In the genomic region with DNA sequence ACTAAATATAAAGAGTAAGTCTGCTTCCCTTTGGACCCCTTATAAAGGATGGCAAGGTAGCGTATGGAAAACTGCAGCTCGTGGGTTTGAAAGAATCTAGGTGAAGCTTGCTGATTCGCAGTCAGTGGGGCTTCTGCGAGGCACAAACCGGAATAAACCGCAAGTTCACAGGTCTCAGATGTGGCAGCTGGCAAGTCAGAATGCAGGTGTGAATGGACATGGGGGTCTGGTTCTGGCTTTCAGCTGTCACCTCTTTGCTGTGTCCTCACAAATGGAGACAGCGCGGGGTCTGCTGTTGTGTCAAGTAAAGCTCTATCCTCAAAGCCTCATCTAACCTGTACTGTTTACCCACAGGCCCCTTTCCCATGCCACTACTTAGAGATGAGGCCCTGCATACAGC, we compare ENCODE assay signal across 21 mouse cellular contexts.
A peak's percentile ranks its signal among the peaks of the same experiment; 100 is the strongest.
DNase-seq lines count a peak whose midpoint lies in the region; ATAC-seq and TF ChIP-seq lines count a peak whose summit lies in the region.
"Had no signal": no experiment of that assay in that cellular context is flagged by ENCODE, and none has a peak within 500 bp of the region (broad histone marks: within the 10 kb centered on the region; RNA-seq: fewer than 3 reads in every experiment).

No protein-coding gene starts in this region.

- no peak for TF ChIP-seq CTCF in midbrain, postnatal 0 days (IDR thresholded peaks at IDR 0.05)

- H3K4me2 ChIP-seq in hindbrain, embryonic 14.5 days (replicated peaks), result no peak overlapping the region
- H3K4me2 ChIP-seq in midbrain, embryonic 11.5 days, result no peak overlapping the region
- H3K4me2 ChIP-seq in midbrain, postnatal 0 days (ENCODE audit: low read depth, low read length, poor library complexity, severe bottlenecking), result no peak overlapping the region
- H3K4me2 ChIP-seq: forebrain, embryonic 13.5 days; heart, embryonic 15.5 days; hindbrain, embryonic 15.5 days had no signal

- ATAC-seq in hindbrain, embryonic 14.5 days (ENCODE audit: low FRiP score), result no peak
- no peak for ATAC-seq in midbrain, embryonic 11.5 days (ENCODE audit: low FRiP score)
- ATAC-seq in midbrain, postnatal 0 days (ENCODE audit: low FRiP score), result no peak
- ATAC-seq: activated CD4-positive, CD25-positive, alpha-beta regulatory T cell, adult 4 months; forebrain, embryonic 13.5 days; forebrain, postnatal 0 days; inflammation-experienced regulatory T-cells, adult 6 months; Patski had no signal

- no peaks in the 10 kb centered on the region for H3K9me3 ChIP-seq in hindbrain, embryonic 10.5 days
- no peaks in the 10 kb centered on the region for H3K9me3 ChIP-seq in hindbrain, embryonic 14.5 days (ENCODE audit: control insufficient read depth, low read length)
- H3K9me3 ChIP-seq in midbrain, embryonic 11.5 days (ENCODE audit: control insufficient read depth, low read length), result no peaks in the 10 kb centered on the region
- no peaks in the 10 kb centered on the region for H3K9me3 ChIP-seq in midbrain, postnatal 0 days (ENCODE audit: low read length)
- H3K9me3 ChIP-seq: embryonic facial prominence, embryonic 10.5 days; forebrain, embryonic 13.5 days; heart, embryonic 15.5 days; hindbrain, embryonic 15.5 days had no signal

- WGBS in hindbrain, embryonic 10.5 days, result 92% methylated on average over 8 of the region's 8 CpGs
- 95% methylated on average over 8 of the region's 8 CpGs for WGBS in hindbrain, embryonic 14.5 days
- WGBS in midbrain, embryonic 11.5 days, result 97% methylated on average over 8 of the region's 8 CpGs
- WGBS in midbrain, postnatal 0 days, result 90% methylated on average over 8 of the region's 8 CpGs

- no peak for DNase-seq in hindbrain, embryonic 10.5 days (ENCODE audit: low spot score)
- no peak for DNase-seq in hindbrain, embryonic 14.5 days (ENCODE audit: low spot score)
- peak; percentile 69 for DNase-seq in midbrain, embryonic 11.5 days (ENCODE audit: low spot score, missing footprints)
- no peak for DNase-seq in midbrain, postnatal 0 days (ENCODE audit: low spot score)
- peak; percentile 48 to 60 for DNase-seq in thymus, postnatal 10 days (ENCODE audit: low spot score in 2 of 2)
- peak; percentile 58 for DNase-seq in thymus, postnatal 4 days
- DNase-seq in gastrocnemius, postnatal 14 days, result no peak
- DNase-seq: adrenal gland, adult 2 months; adrenal gland, postnatal 25 days; cerebellum, adult 18-20 months; cerebellum, postnatal 10 days; forebrain, postnatal 0 days; gastrocnemius, postnatal 25 days had no signal

- H3K36me3 ChIP-seq in hindbrain, embryonic 10.5 days, result no peaks in the 10 kb centered on the region
- no peaks in the 10 kb centered on the region for H3K36me3 ChIP-seq in hindbrain, embryonic 14.5 days (replicated peaks; ENCODE audit: control insufficient read depth, insufficient read depth)
- H3K36me3 ChIP-seq in midbrain, embryonic 11.5 days (ENCODE audit: control insufficient read depth, insufficient read depth, low read length), result no peaks in the 10 kb centered on the region
- H3K36me3 ChIP-seq in midbrain, postnatal 0 days (ENCODE audit: insufficient read depth, low read length), result no peaks in the 10 kb centered on the region
- H3K36me3 ChIP-seq: embryonic facial prominence, embryonic 10.5 days; heart, embryonic 15.5 days; hindbrain, embryonic 15.5 days had no signal

- no peak overlapping the region for H3K9ac ChIP-seq in hindbrain, embryonic 14.5 days
- H3K9ac ChIP-seq in midbrain, embryonic 11.5 days (ENCODE audit: low read length), result no peak overlapping the region
- H3K9ac ChIP-seq in midbrain, postnatal 0 days (replicated peaks; ENCODE audit: low read length, poor library complexity, severe bottlenecking), result no peak overlapping the region
- H3K9ac ChIP-seq: forebrain, embryonic 13.5 days; forebrain, postnatal 0 days; heart, embryonic 15.5 days; hindbrain, embryonic 15.5 days had no signal

- no peak overlapping the region for H3K4me3 ChIP-seq in hindbrain, embryonic 10.5 days
- H3K4me3 ChIP-seq in hindbrain, embryonic 14.5 days (replicated peaks; ENCODE audit: low read length), result no peak overlapping the region
- no peak overlapping the region for H3K4me3 ChIP-seq in midbrain, embryonic 11.5 days (ENCODE audit: low read depth, low read length)
- no peak overlapping the region for H3K4me3 ChIP-seq in midbrain, postnatal 0 days (ENCODE audit: low read depth, low read length)
- H3K4me3 ChIP-seq: embryonic facial prominence, embryonic 10.5 days; forebrain, embryonic 13.5 days; heart, embryonic 15.5 days; hindbrain, embryonic 15.5 days had no signal

- peak overlapping the region; percentile 30; the same call in 1 of the 2 replicates for H3K27ac ChIP-seq in hindbrain, embryonic 10.5 days
- H3K27ac ChIP-seq in hindbrain, embryonic 14.5 days, result no peak overlapping the region
- no peak overlapping the region for H3K27ac ChIP-seq in midbrain, embryonic 11.5 days (ENCODE audit: low read depth, low read length)
- H3K27ac ChIP-seq in midbrain, postnatal 0 days (ENCODE audit: low read depth, low read length), result no peak overlapping the region
- H3K27ac ChIP-seq: embryonic facial prominence, embryonic 10.5 days; forebrain, embryonic 13.5 days; heart, embryonic 15.5 days; hindbrain, embryonic 15.5 days had no signal

- no peaks in the 10 kb centered on the region for H3K27me3 ChIP-seq in hindbrain, embryonic 10.5 days (ENCODE audit: insufficient read depth, poor library complexity, severe bottlenecking)
- no peaks in the 10 kb centered on the region for H3K27me3 ChIP-seq in hindbrain, embryonic 14.5 days (ENCODE audit: control insufficient read depth, insufficient read depth, low read length)
- no peaks in the 10 kb centered on the region for H3K27me3 ChIP-seq in midbrain, embryonic 11.5 days (ENCODE audit: control insufficient read depth, insufficient read depth, low read length)
- H3K27me3 ChIP-seq in midbrain, postnatal 0 days (ENCODE audit: insufficient read depth, low read length), result no peaks in the 10 kb centered on the region
- H3K27me3 ChIP-seq: CH12.LX; forebrain, embryonic 13.5 days; heart, embryonic 15.5 days; hindbrain, embryonic 15.5 days; Patski had no signal

- intact Hi-C loops in gastrocnemius, postnatal 14 days (cut with DNase I; ENCODE audit: low total_unique reads), result no loop called here

- H3K4me1 ChIP-seq in hindbrain, embryonic 10.5 days (replicated peaks), result peaks cover 25% of the 10 kb centered on the region
- H3K4me1 ChIP-seq in hindbrain, embryonic 14.5 days (replicated peaks; ENCODE audit: control insufficient read depth, insufficient read depth, low read length), result peaks cover 19% of the 10 kb centered on the region
- H3K4me1 ChIP-seq in midbrain, embryonic 11.5 days (ENCODE audit: control insufficient read depth, insufficient read depth, low read length), result 0 out of 2 replicates have a peak, but pooled peaks cover 2% of the 10 kb centered on the region
- 0 out of 2 replicates have a peak, but pooled peaks cover 3% of the 10 kb centered on the region for H3K4me1 ChIP-seq in midbrain, postnatal 0 days (ENCODE audit: insufficient read depth, low read length)
- H3K4me1 ChIP-seq: heart, embryonic 15.5 days had no signal

Comparison
In these comparisons a context has a peak if more than half of its experiments do, and no peak if none do; other contexts are left out.
1. DNase-seq: peak in midbrain, embryonic 11.5 days (single experiment), thymus, postnatal 10 days (2 of 2) and thymus, postnatal 4 days (single experiment); none in hindbrain, embryonic 10.5 days (single experiment), hindbrain, embryonic 14.5 days (single experiment), midbrain, postnatal 0 days (single experiment) and gastrocnemius, postnatal 14 days (single experiment).